ENCODE assay signal across 14 mouse cellular contexts in the genomic region with DNA sequence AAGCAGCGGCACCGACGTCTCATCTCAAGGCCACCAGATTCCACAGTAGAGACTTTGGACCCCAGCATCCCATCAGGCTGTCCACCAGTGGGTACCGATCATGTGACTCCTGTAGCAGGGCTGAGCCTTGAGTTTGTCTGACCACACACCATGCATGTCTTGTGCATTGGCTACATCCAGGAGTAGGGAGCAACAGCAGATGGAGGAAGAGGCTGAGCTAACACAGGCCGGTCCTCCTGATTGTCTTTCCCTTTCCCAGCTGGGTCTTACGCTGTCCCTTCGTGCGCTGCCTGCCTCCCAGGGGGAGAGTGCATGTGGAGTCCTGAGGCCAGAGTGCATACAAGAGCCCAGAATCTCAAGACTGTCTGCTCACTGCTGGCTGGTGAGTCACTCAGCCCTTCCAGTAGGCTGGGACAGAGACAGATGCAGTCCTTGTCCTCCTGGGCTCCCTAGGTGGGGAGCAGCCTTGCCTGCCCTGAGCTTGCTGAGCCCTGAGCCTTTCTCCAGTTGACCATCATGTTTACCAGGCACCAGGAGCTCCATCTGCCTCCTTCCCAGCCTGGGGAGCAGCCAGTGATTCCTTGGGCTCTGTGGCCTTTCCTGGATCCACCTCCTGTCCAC.
DNase-seq lines count a peak whose midpoint lies in the region; ATAC-seq lines count a peak whose summit lies in the region.
"Had no signal": no experiment of that assay in that cellular context is flagged by ENCODE, and none has a peak within 500 bp of the region (broad histone marks: within the 10 kb centered on the region; RNA-seq: fewer than 3 reads in every experiment).

No protein-coding gene starts in this region.

- no peak overlapping the region for H3K4me3 ChIP-seq in heart, embryonic 12.5 days
- no peak overlapping the region for H3K4me3 ChIP-seq in liver, embryonic 12.5 days
- H3K4me3 ChIP-seq: embryonic facial prominence, embryonic 10.5 days; liver, embryonic 15.5 days had no signal

- WGBS in heart, embryonic 12.5 days, result 81% methylated on average over 8 of the region's 8 CpGs
- 78% methylated on average over 8 of the region's 8 CpGs for WGBS in liver, embryonic 12.5 days (ENCODE audit: insufficient replicate concordance)

- ATAC-seq in cerebellum, adult (ENCODE audit: insufficient number of reproducible peaks, low FRiP score, low TSS enrichment), result 0 out of 2 replicates have a peak, but pooled peaks have one; percentile 22
- ATAC-seq in heart, embryonic 12.5 days (ENCODE audit: insufficient number of reproducible peaks, low FRiP score), result no peak
- 0 out of 2 replicates have a peak, but pooled peaks have one; percentile 22 for ATAC-seq in liver, embryonic 12.5 days
- ATAC-seq: Patski had no signal

- H3K9me3 ChIP-seq in heart, embryonic 12.5 days (replicated peaks), result no peaks in the 10 kb centered on the region
- H3K9me3 ChIP-seq in liver, embryonic 12.5 days (replicated peaks), result peaks cover 5% of the 10 kb centered on the region; the same call in 1 of the 2 replicates
- H3K9me3 ChIP-seq: embryonic facial prominence, embryonic 10.5 days; liver, embryonic 15.5 days had no signal

- no peak for DNase-seq in cerebellum, postnatal 25 days
- DNase-seq in heart, adult 9 months (ENCODE audit: low spot score in 2 of 2), result no peak
- no peak for DNase-seq in liver
- no peak for DNase-seq in testis, postnatal 10 days (ENCODE audit: low spot score)
- no peak for DNase-seq in adipocyte (ENCODE audit: low spot score)
- DNase-seq: B cell, adult 2 months; lung, postnatal 4 days had no signal

- H3K9ac ChIP-seq in heart, embryonic 12.5 days, result peak overlapping the region; percentile 46
- no peak overlapping the region for H3K9ac ChIP-seq in liver, embryonic 12.5 days
- H3K9ac ChIP-seq: liver, embryonic 15.5 days had no signal

- H3K36me3 ChIP-seq in heart, embryonic 12.5 days, result no peaks in the 10 kb centered on the region
- H3K36me3 ChIP-seq in liver, embryonic 12.5 days, result no peaks in the 10 kb centered on the region
- H3K36me3 ChIP-seq: liver, embryonic 15.5 days had no signal

- peaks cover 56% of the 10 kb centered on the region for H3K4me1 ChIP-seq in heart, embryonic 12.5 days (replicated peaks)
- H3K4me1 ChIP-seq in liver, embryonic 12.5 days, result peaks cover 40% of the 10 kb centered on the region

- H3K4me2 ChIP-seq in heart, embryonic 12.5 days, result no peak overlapping the region
- no peak overlapping the region for H3K4me2 ChIP-seq in liver, embryonic 12.5 days
- H3K4me2 ChIP-seq: liver, embryonic 15.5 days had no signal

- peak overlapping the region; percentile 89 for H3K27ac ChIP-seq in heart, embryonic 12.5 days (ENCODE audit: poor library complexity, severe bottlenecking)
- no peak overlapping the region for H3K27ac ChIP-seq in liver, embryonic 12.5 days
- H3K27ac ChIP-seq: embryonic facial prominence, embryonic 10.5 days; liver, embryonic 15.5 days; stomach, postnatal 0 days had no signal

- no peaks in the 10 kb centered on the region for H3K27me3 ChIP-seq in heart, embryonic 12.5 days (replicated peaks)
- no peaks in the 10 kb centered on the region for H3K27me3 ChIP-seq in liver, embryonic 12.5 days (replicated peaks)
- H3K27me3 ChIP-seq: liver, embryonic 15.5 days had no signal
